Mouse (Mus musculus) Patski (cell line): ENCODE data around the gene B3galt1. TPM values are rescaled to one million over a fixed set of nuclear protein-coding genes. Genes with fewer than 3 reads are reported as not detected.

Experiments
- ATAC-seq: fragments of 100-300 bp; one replicate; pipeline ENCODE4 v1.8.0; 2021
- CTCF ChIA-PET: fragments of 350-600 bp; sonication (Branson Sonifier 250); formaldehyde crosslinking; loops from one replicate; lab custom pipeline; 2022; ENCODE audit warnings: inconsistent platforms; lab: Charles Lee
- POLR2A ChIA-PET: fragments of 350-600 bp; sonication (Branson Sonifier 250); formaldehyde crosslinking; loops from one replicate; lab custom pipeline; 2022; ENCODE audit warnings: antibody characterized with exemption, inconsistent platforms; lab: Charles Lee
- DNase-seq: peaks from one replicate; pipeline ENCODE4 v3.0.0-alpha.2; 2011; ENCODE audit warnings: low read depth, low spot score
- H3K27me3 ChIP-seq: fragments of 371-371 bp; one replicate; pipeline ENCODE4 v1.5.1; 2021
- CTCF ChIP-seq: fragments of 100-300 bp; IDR thresholded peaks from one replicate; pipeline ENCODE4 v1.5.1; 2021
- in situ Hi-C: fragments of 300-500 bp; cut with MboI; formaldehyde crosslinking; loops from 3 replicates; pipeline ENCODE4 v1.11.1; 2018; ENCODE audit warnings: low pct_unique_long_range_greater_than_20kb, mixed read lengths
- polyA plus RNA-seq: library from polyadenylated mRNA; unstranded; gene quantifications from one replicate; pipeline ENCODE4 v1.2.3, GENCODE M21; 2021

B3galt1 gene
- polyA plus RNA-seq, 1 experiment from 2014 or later, result 15.4 TPM

DNA sequence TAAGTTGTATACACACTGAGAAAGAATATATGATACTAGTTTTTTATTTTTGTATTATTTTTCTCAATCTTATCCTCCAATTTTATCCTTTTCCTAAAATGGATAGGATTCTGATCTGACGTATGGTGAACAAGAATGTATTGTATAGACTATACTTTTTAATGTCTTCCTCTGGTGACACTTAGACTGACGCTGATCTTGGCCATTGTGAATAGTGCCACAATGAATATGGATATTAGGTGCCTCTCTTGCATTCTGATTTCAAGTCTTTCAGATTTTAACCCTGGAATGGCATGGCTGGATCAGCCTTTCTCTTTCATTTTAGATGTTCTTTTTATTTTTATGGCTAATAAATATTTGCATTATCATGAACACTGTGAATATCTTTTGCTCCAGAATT, 17.4 kb downstream of the B3galt1 start:
- H3K27me3 ChIP-seq, result no peaks in the 10 kb centered on the region
- ChIA-PET CTCF (no interaction called here), POLR2A (no interaction called here)
- no peak for TF ChIP-seq CTCF
- ATAC-seq (no peak), DNase-seq (no peak)
- in situ Hi-C loops, result no loop called here

- DNase-seq (no peak), ATAC-seq (no peak)
- in situ Hi-C loops, result no loop called here
- TF ChIP-seq CTCF, result no peak
- ChIA-PET CTCF (no interaction called here), POLR2A (no interaction called here)
- no peaks in the 10 kb centered on the region for H3K27me3 ChIP-seq
These were observed 24.7 kb downstream of the B3galt1 start for GRCm38 (mm10) chr2:67590408-67590807.

GRCm38 (mm10) chr2:67591831-67592629, 26.4 kb downstream of the B3galt1 start:
- no peak for ATAC-seq
- in situ Hi-C loops, result no loop called here
- no peaks in the 10 kb centered on the region for H3K27me3 ChIP-seq
- CTCF ChIA-PET, result interaction anchor here (0.9 to 1.1 kb wide), 3 partner anchors 14 to 38 kb away, joined by 3 to 4 read pairs (median 4); no protein-coding TSS in a partner anchor
- POLR2A ChIA-PET, result no interaction called here
- no peak for TF ChIP-seq CTCF
- DNase-seq, result no peak

- ChIA-PET POLR2A (no interaction called here), CTCF (no interaction called here)
- ATAC-seq (no peak), DNase-seq (no peak)
- in situ Hi-C loops, result no loop called here
- no peaks in the 10 kb centered on the region for H3K27me3 ChIP-seq
- TF ChIP-seq CTCF, result no peak
These were observed 57.2 kb downstream of the B3galt1 start for GRCm38 (mm10) chr2:67622902-67623301.

DNA sequence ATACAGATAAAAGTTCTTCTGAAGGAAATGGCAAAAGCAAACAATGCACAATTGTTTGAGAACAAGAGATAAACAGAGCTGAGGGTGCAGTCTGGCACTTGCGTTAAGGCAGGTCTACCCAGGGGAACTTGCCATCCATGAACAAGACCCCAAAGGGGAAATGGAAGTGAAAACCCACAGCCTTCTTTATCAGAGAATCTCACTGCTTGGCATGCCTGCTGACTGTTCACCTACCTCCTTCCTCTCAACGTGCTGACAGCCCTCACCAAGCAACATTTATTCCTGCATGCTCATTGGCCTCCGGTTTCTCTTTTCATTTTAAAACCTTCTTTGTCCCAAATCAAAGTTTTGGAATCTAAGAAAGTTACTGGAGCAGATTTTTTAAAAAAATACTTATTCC, 62.0 kb downstream of the B3galt1 start:
- ChIA-PET CTCF (no interaction called here), POLR2A (no interaction called here)
- in situ Hi-C loops, result no loop called here
- no peak for TF ChIP-seq CTCF
- ATAC-seq, result no peak
- H3K27me3 ChIP-seq, result no peaks in the 10 kb centered on the region
- DNase-seq, result no peak

DNA sequence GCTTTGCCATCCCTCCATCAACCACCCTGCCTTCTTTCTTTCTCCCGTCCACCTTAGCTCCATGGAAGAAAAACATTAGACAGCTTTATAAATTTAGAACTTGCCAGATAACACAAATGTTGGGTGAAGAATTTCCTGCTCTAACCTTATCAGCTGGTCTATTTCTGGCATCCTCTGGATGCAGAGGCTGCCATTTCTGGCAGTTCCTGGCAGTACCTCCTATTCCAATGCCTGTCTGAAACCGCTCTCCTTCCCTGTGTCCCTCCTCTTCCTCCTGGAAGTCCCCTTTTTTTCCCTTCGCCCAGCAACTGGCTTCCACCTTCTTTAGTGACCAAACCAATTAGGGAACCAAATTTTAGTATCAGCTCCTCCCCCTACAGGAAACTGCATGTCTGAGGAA, 62.6 kb downstream of the B3galt1 start:
- CTCF ChIA-PET, result no interaction called here
- in situ Hi-C loops, result no loop called here
- H3K27me3 ChIP-seq, result no peaks in the 10 kb centered on the region
- no peak for TF ChIP-seq CTCF
- ATAC-seq (no peak), DNase-seq (no peak)
- POLR2A ChIA-PET, result no interaction called here

GRCm38 (mm10) chr2:67654847-67655246, 89.2 kb downstream of the B3galt1 start:
- no peaks in the 10 kb centered on the region for H3K27me3 ChIP-seq
- ChIA-PET CTCF (no interaction called here), POLR2A (no interaction called here)
- in situ Hi-C loops, result no loop called here
- ATAC-seq, result no peak
- no peak for TF ChIP-seq CTCF
- DNase-seq, result no peak

DNA sequence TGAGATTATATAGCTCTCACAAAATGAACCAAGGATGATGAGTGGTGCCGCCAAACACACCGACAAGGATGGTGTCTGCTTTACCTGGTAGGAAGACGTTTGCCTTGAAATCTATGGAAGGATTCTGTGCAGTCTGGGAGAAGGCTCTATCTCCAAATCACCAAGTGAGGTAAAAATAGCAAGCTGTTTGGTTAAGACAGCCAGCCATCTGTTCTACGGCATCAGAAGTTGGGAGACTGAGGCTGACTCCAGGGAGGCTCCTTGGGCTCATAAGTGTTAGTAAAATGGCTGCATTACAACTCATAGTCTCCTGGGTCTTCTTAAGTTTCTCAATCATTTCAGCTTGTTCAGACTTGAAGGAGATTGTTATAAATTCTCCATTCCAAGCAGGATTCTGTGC, 91.7 kb downstream of the B3galt1 start:
- no peak for TF ChIP-seq CTCF
- ChIA-PET POLR2A (interaction anchor here (0.8 kb wide), 1 partner anchor 9 kb away, joined by 3 read pairs; no protein-coding TSS in a partner anchor), CTCF (no interaction called here)
- no peaks in the 10 kb centered on the region for H3K27me3 ChIP-seq
- in situ Hi-C loops, result no loop called here
- DNase-seq (no peak), ATAC-seq (no peak)

DNA sequence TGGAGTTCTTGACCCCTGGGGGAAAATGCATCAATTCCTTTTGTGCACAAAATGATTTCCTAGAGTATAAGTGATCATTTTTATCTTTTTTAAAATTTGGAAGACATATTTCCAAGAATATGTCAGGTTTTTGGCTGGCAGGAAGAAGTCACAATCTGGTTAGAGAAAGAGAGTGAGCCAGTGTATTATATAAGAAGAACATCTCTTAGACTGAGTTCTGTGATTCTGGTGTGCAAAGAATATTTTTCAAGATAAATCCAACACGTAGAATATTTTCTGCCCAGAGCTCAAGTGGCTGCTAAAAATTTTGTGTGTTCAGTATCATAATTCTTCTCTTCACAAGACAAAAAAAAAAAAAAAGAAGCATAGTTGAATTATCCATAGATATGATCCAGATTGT, 92.4 kb downstream of the B3galt1 start:
- in situ Hi-C loops, result no loop called here
- TF ChIP-seq CTCF, result no peak
- H3K27me3 ChIP-seq, result no peaks in the 10 kb centered on the region
- DNase-seq, result no peak
- no peak for ATAC-seq
- ChIA-PET CTCF (interaction anchor here (0.7 kb wide), 1 partner anchor 17 kb away, joined by 3 read pairs; no protein-coding TSS in a partner anchor), POLR2A (interaction anchor here (0.8 kb wide), 1 partner anchor 8 kb away, joined by 3 read pairs; no protein-coding TSS in a partner anchor)

- DNase-seq, result no peak
These were observed 106.0 kb downstream of the B3galt1 start for GRCm38 (mm10) chr2:67671721-67672120.

DNA sequence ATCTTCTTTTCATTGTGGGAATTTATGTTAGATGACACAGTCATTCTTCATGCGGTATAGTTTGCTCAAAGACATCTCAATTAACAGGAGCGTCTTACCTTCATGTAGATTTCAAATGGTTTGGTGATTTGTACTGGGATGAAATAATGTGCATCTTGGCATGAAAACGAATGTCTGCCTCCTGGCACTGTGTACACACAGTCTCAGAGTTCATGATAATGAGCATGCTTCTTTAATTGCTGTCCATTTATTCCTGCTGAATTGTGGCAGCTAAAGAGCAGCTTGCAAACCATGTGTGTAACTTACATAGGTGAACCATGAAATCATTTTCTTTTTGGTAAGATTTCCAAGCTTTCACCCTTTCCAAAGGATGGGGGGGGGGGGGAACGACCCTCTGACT, 112.0 kb downstream of the B3galt1 start:
- DNase-seq, result no peak
- no peak for ATAC-seq
- CTCF ChIA-PET, result no interaction called here
- POLR2A ChIA-PET, result interaction anchor here (0.6 kb wide), 1 partner anchor 323 kb away, joined by 3 read pairs; no protein-coding TSS in a partner anchor
- no peak for TF ChIP-seq CTCF
- in situ Hi-C loops, result no loop called here
- H3K27me3 ChIP-seq, result no peaks in the 10 kb centered on the region

More at GRCm38 (mm10) chr2:67671721-67672120, 106.0 kb downstream of the B3galt1 start:
- in situ Hi-C loops, result no loop called here
- no peak for ATAC-seq
- no peaks in the 10 kb centered on the region for H3K27me3 ChIP-seq
- CTCF ChIA-PET, result interaction anchor here (2.1 kb wide), 1 partner anchor 33 kb away, joined by 5 read pairs; no protein-coding TSS in a partner anchor
- no peak for TF ChIP-seq CTCF
- POLR2A ChIA-PET, result no interaction called here
